Mouse (Mus musculus) MEL (cell line): ENCODE results near the gene Creb3.

ENCODE experiments used
- CTCF ChIP-seq, 3 experiments: IDR thresholded peaks in 2 of 3; conservative IDR thresholded peaks in 1 of 3; 2 replicates each; pipeline ENCODE4 v1.5.1; 2011 to 2012; ENCODE audit warnings: low read length in 3 of 3, low read depth in 2 of 3, mild to moderate bottlenecking in 2 of 3, improper control_type of control experiment in 1 of 3, inconsistent platforms in 1 of 3, mixed read lengths in 1 of 3, moderate library complexity in 1 of 3; ENCODE audit not compliant: control insufficient read depth in 1 of 3, insufficient read depth in 1 of 3, poor library complexity in 1 of 3, severe bottlenecking in 1 of 3
- ELF1 ChIP-seq: IDR thresholded peaks from 2 replicates; pipeline ENCODE4 v1.6.1; 2014; ENCODE audit warnings: low read depth, mild to moderate bottlenecking, inconsistent platforms, low read length, improper control_type of control experiment, moderate library complexity
- HCFC1 ChIP-seq: IDR thresholded peaks from 2 replicates; pipeline ENCODE4 v1.6.1; 2012; ENCODE audit warnings: low read depth, mild to moderate bottlenecking, inconsistent platforms, low read length, improper control_type of control experiment, moderate library complexity
- MAX ChIP-seq: IDR thresholded peaks from 2 replicates; pipeline ENCODE4 v1.6.1; 2011; ENCODE audit warnings: low read length, improper control_type of control experiment
- MAZ ChIP-seq: IDR thresholded peaks from 2 replicates; pipeline ENCODE4 v1.6.1; 2012; ENCODE audit warnings: low read depth, mild to moderate bottlenecking, inconsistent platforms, low read length, improper control_type of control experiment
- MXI1 ChIP-seq: IDR thresholded peaks from 2 replicates; pipeline ENCODE4 v1.6.1; 2011; ENCODE audit warnings: mild to moderate bottlenecking, low read depth, low read length, improper control_type of control experiment
- NRF1 ChIP-seq: IDR thresholded peaks from 2 replicates; pipeline ENCODE4 v1.6.1; 2014; ENCODE audit warnings: low read depth, mild to moderate bottlenecking, inconsistent platforms, low read length, improper control_type of control experiment, moderate library complexity; ENCODE audit not compliant: poor library complexity, insufficient read depth, severe bottlenecking
- POLR2A ChIP-seq, 2 experiments: IDR thresholded peaks; 2 replicates each; pipeline ENCODE4 v1.6.1; 2011 to 2012; ENCODE audit warnings: low read length in 2 of 2, mild to moderate bottlenecking in 2 of 2, control low read depth in 1 of 2, improper control_type of control experiment in 1 of 2, low read depth in 1 of 2, moderate library complexity in 1 of 2; ENCODE audit not compliant: control insufficient read depth in 1 of 2, insufficient read depth in 1 of 2, poor library complexity in 1 of 2
- TBP ChIP-seq: IDR thresholded peaks from 2 replicates; pipeline ENCODE4 v1.8.0; 2011; ENCODE audit warnings: low read depth, low read length, improper control_type of control experiment
- ZC3H11A ChIP-seq: IDR thresholded peaks from 2 replicates; pipeline ENCODE4 v1.6.1; 2012; ENCODE audit warnings: low read depth, mild to moderate bottlenecking, inconsistent platforms, low read length, improper control_type of control experiment
- ZKSCAN1 ChIP-seq: IDR thresholded peaks from 2 replicates; pipeline ENCODE4 v1.6.1; 2012; ENCODE audit warnings: low read depth, mild to moderate bottlenecking, inconsistent platforms, low read length, improper control_type of control experiment, moderate library complexity
- ZMIZ1 ChIP-seq: IDR thresholded peaks from 2 replicates; pipeline ENCODE4 v1.6.1; 2012; ENCODE audit warnings: low read depth, mild to moderate bottlenecking, inconsistent platforms, low read length, improper control_type of control experiment, moderate library complexity
- ZNF384 ChIP-seq: IDR thresholded peaks from 2 replicates; pipeline ENCODE4 v1.6.1; 2012; ENCODE audit warnings: low read depth, mild to moderate bottlenecking, inconsistent platforms, low read length, improper control_type of control experiment

DNA sequence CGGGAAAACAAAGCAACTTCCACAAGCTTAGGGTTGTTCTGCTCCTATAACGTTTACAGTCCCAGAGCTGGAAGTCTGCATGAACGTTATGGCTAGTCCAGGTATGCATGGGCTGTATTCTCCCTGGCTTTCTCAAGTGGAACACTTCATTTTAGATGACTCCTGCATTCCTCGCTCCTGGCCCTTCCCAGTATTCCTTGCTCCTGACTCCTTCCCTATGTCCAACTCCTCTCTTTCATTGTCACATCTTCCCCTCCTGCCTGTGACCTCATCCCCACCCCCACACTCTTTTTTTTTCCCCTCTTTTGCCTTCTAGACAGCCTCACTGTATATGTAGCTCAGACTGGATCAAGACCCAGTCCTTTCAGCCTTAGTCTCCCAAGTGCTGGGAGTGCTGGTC is 48.3 kb upstream of the Creb3 start:
- TF ChIP-seq NRF1 (no peak), MXI1 (no peak), MAZ (no peak), CTCF (IDR thresholded peaks at IDR 0.05 in 2 of 3, conservative IDR thresholded peaks at IDR 0.05 in 1 of 3; ENCODE audit: control insufficient read depth in 1 of 3, insufficient read depth in 1 of 3, low read depth in 2 of 3, low read length in 3 of 3, poor library complexity in 1 of 3, severe bottlenecking in 1 of 3) (no peak), HCFC1 (no peak), POLR2A (IDR thresholded peaks at IDR 0.05; ENCODE audit: control insufficient read depth in 1 of 2, insufficient read depth in 1 of 2, low read depth in 1 of 2, low read length in 2 of 2, poor library complexity in 1 of 2) (no peak), MAX (no peak), ZMIZ1 (no peak), ZC3H11A (no peak), ZKSCAN1 (no peak), ELF1 (no peak), ZNF384 (no peak), TBP (no peak)
